Mouse (Mus musculus): Measurements from ENCODE around the gene Osbpl7.

The Osbpl7 gene

DNA sequence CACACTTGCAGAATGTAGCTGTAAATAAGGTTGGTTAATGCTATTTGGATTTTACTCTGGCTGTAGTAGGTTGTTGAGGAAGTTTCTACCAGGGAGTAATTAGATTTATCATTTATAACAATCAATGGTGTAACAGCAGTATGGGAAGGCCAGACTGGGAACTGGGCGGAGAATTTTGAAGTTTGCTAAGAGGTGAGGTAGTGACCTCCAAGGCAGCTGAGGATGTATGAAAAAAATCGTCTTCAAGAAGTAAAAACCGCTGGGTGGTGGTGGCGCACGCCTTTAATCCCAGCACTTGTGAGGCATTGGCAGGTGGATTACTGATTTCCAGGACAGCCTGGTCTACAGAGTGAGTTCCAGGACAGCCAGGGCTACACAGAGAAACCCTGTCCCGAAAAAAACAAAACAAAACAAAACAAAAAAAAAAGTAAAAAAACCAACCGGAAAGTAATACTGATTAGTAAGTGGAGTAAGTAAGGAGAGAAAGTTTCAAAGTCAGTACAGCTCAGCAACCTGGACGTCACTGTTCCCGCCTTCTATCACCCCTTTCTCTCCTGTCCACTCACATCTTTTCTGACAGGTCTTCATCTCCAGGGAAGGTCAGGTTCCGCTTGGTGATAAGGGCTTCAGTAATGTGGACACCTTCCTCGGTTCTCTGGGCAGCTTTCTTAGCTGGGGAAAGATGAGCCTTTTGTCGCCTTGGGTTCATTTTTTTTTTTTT lies 10.0 kb upstream of the Osbpl7 start:
- no peak for DNase-seq (ENCODE audit: low spot score)

DNA sequence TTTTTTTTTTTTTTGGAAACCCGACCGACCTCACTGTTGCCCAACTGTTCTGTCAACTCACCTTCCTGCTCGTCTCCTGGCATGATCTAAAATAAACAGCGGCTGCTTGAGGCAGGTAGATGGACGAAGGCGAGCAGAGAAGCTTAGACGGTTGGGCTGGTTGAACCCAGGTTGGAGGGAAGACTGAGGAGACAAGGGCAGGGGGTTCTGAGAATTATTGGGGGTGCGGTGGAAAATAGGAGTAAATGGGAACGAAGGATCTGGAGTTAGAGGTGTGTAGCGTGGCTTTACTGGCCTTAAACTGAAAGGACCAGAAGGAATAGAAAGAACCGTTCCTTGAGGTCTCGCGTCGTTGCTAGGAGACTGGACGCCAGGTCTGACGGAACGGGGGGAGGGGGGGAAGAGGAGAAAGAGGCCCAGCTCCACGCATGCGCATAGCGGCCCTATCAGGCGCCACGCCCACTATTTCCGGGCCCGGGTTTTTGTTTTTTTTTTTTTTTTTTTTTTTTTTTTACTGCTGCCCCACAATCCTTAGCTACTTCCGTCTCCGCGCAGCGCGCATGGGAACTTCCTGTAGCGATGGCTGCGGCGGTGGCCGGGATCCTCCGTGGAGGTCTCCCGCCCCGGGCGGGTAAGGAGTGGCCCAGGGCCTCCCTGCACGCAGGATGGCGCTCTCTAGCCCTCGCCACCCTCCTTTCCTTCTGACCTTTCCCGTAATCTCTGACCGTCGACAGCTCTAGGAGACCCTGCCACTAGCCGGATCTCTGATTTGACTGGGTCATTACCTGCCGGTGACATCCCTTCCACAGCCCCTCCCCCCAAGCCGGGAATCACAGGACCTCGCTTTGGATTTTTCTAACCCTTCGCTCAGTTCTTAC lies 9.2 kb upstream of the Osbpl7 start, which contains the start of the genes Lrrc46 and Mrpl10:
Gene Lrrc46 (minus strand): TSS at position 386 of the 878 bp plus-strand sequence.
Gene Mrpl10 (plus strand): TSS at position 539 of the 878 bp plus-strand sequence.
- DNase-seq (ENCODE audit: low spot score) = peak; percentile 88

DNA sequence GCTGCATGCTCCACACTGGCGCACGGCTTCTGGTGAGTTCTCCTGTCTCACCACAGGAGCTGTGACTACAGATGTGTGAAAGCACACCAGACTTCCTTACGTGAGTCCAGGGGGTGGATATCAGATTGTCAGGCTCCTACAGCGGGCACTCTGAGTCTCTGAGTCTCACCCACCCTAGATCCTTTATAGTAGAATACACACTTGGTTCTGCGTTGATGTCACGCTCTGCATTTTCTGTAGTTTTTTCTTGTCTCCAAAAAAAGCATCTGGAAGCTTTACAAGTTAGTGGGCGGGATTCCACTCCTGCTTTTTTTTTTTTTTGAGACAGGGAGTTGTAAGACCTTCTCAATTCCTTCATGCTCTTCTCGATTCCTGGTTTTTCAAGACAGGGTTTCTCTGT lies 5.5 kb upstream of the Osbpl7 start:
- no peak for DNase-seq (ENCODE audit: low spot score)

DNA sequence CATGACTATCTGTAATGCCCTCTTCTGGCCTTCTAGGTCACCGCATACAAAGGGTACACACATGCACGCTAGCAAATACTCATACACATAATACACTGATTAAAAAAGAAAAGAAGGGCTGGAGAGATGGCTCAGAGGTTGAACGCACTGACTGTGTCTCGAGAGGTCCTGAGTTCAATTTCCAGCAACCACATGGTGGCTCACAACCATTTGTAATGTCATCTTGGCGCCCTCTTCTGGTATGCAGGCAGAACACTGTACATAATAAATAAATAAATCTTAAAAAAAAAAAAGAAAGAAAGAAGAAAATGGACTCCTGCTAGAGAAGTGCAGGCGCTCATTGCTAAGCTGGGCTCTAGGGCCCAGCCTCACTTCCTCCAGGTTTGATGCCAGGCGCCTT lies 4.6 kb upstream of the Osbpl7 start:
- no peak for DNase-seq (ENCODE audit: low spot score)

DNA sequence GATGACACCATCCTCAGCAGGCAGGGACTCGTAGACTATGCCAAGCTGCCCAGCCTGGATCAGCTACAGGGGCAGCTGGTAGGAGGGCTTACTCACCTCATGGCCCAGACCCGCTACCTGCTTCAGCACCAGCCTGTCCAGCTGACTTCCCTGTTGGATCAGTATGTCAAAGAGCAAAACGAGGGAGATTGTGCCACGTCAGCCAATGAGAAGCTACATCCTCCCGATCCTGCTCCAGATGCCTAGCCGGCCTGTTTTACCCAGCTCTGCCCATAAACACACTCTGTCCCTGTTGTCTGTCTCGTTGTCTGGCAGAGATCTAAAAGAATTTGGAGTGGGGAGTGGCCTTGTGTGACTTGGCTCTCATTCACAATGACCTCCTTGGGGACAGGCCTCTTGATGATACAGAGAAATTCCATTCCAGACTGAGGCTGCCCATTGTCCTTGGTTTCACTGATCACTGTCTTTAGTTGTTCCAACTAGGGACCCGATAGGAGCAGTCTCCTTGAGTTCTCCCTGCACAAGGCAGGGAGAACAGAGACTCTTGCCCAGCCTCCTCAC lies 2.3 kb upstream of the Osbpl7 start:
- no peak for DNase-seq (ENCODE audit: low spot score)

DNA sequence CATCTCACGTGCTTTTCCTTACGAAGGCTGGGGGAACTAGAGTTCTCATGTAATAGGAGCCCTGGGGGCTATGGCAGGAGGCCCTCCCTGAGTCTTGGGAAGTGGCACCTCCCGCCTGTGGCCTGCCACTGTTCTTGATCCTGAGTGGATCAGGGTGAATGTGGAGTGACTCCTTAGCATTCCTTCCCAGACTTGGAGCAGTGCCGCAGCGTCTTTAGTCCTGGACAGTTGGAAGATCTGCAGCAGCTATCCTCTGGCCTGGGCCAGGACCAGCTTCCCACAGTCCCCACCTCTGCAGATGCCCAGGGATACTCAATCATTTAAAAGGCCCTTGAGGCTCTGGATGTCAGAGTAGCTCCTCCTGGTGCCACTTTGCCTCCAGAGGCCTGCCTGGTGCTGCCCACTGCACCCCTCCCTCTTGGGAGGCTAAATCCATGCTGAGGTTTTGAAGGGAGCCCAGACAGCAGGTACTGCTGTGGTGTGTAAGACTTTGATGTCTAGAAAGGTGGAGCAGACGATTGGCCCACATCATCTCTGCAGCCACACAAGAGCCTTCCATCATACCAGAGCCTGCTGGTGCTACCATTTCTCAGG lies 839 bp upstream of the Osbpl7 start:
- DNase-seq (ENCODE audit: low spot score) = no peak

DNA sequence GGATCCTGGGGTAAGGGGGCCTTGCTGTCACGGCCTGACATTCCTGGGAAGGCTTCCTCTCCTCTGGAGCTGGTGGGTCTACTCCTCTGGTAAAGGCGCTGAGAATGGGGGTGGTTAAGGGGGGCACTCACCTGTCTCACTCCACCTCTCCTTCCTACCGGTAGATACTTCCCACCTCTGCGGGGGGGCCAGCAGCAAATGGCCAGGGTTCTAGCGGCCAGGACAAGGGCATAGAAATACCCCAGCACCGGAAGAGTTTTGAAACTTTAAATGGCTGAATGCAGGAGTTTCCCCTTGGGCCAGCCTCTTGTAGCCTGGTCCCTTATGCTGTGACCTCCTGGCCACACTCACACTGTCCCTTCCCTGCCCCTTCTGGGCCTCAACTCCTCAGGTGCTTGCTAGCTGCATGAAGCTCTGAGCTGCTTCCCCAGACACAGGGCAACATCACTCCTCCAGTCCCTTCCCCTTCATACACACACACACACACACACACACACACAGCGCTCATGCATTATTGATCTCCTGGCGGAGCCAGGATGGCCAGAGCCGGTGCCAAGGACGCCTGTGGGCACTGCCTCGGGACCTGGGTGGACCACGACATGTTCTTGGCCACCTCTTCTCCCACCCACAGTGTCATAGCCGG lies 637 bp downstream of the Osbpl7 start:
- no peak for DNase-seq (ENCODE audit: low spot score)

DNA sequence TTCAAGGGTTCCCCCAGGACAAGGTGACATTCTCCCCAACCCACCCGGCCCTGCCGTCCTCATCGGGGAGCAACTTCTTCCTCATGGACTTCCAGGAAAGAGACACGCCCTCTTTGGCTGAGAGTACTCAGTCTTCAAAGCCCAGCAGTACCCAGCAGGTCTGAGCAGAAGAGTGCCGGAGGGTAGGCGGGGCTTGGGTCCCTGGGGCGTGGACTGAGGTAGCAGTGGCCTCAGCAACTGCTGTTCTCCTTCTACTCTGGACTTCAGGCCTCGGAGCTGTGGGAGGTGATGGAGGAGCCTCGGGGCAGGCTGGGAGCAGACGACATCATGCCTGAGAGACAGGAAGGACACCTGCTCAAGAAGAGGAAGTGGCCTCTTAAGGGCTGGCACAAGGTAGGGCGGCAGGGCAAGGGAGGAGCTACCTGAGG lies 1.8 kb downstream of the Osbpl7 start:
- DNase-seq (ENCODE audit: low spot score) = peak; percentile 79

DNA sequence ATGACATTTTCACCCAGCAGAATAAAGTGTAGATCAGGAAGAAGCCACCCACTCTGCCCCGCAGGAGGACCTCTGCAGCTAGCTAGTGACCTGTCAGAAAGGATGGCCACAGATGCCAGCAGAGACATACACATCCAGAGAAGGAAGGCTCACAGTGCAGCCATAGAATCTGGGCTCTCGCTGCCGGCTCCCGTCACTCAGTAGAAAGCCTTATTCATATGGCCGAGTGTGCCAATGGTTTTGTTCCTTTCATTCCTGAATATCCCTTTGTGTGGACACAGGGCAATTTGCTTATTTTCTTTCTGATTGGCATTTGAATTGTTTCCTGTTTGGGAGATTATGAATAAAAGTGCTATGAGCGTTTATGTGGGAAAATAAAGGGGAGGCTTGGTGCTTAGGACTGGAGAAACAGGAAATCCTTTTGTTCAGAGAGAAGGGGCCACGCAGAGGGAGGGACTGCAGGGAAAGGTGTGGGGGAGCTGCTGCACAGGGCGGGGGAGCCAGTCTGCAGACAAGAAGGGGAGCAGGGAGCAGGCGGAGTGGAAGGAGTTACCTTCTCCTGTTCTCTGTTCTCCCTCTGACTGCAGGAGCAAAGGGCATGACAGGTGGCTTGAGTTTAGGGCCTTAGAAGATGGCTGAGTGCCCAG lies 13.0 kb downstream of the Osbpl7 start:
- DNase-seq (ENCODE audit: low spot score) = no peak

DNA sequence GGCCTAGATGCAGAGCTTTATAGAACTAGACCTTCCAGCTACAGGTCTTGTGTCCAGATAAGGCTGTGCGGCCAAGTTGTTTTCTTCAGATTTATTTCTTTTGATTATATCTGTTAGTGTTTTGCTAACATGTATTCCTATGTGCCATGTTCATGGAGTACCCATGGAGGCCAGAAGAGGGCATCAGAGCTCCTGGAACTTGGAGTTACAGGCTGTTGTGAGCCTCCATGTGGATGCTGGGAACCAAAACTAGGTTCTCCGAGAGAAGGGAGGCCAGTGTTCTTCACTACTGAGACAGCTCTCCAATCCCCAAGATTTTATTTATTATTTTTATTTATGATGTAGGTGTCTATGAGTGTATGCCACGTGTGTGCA lies 13.5 kb downstream of the Osbpl7 start:
- DNase-seq (ENCODE audit: low spot score) = no peak

DNA sequence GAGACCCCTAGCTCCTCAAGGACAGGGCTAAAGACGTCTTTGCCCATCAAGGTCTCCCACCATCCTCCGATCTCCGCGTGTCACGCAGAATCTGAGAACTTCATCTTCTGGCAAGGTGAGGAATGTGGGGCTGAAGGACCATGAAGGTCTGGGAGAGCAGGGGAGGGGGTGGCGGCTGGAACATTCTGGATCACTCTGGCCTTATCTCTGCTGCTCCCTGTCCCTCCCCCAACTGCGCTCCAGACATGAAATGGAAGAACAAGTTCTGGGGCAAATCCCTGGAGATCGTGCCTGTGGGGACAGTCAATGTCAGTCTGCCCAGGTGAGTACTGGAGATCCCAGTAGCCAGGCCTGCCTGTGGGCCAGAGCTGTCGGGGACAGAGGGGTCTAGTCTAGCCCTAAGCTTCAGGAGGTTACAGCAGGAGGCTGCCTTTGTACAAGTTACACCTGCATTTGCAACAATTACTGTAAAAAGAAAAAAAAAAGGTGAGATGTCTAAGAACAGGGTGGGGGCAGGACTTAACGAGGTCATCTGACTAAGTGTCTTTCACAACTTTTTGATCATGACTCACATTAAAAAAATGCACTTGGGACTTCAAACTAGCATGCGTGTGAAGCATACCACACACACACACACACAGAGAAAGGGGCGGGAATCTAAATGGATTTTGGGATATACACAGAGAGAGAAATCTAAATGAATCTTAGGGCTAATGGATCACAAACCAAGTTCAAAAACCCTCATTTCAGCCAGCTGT lies 15.3 kb downstream of the Osbpl7 start:
- DNase-seq (ENCODE audit: low spot score) = peak; percentile 57

DNA sequence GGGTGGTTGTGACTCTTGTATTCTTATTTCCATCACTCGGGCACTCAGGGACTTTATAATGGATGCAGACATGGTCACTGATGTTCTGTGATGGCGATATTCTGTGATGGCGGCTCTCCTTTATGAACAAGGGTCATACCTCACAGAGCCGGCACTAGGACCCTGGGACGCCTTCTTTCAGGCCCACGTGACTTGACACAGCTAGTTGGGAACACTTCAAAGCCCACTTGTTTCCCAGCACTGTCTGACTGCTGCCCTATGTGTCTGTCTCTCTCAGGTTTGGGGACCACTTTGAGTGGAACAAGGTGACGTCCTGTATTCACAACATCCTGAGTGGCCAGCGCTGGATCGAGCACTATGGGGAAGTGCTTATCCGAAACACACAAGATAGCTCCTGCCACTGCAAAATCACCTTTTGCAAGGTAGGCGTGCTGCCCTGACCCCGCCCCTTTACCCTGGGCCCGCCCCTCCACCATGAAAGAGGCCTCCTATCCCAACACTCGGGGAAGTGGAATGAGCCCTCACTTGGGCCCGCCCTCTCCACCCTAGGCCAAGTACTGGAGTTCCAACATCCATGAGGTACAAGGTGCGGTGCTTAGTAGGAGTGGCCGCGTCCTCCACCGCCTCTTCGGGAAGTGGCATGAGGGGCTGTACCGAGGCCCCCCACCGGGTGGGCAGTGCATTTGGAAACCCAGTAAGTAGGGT lies 16.4 kb downstream of the Osbpl7 start:
- DNase-seq (ENCODE audit: low spot score) = no peak

DNA sequence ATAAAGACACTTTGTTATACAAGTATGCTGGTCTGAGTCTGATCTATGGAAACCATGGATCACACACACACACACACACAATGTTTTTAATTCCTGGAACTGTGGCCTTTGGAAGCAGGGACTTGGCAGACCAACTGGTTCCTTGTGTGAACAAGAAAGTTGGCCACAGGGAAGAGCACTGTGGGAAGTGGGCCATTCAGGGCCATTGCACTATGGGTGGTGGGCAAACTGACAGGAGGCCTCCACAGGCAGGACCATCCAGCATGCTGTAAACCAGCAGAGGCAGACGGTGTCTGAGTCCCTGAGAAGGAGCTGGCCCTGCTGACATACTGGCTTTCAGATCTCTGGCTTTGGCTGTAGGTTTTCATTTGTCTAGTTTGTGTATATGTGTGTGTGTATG lies 18.9 kb downstream of the Osbpl7 start:
- no peak for DNase-seq (ENCODE audit: low spot score)

DNA sequence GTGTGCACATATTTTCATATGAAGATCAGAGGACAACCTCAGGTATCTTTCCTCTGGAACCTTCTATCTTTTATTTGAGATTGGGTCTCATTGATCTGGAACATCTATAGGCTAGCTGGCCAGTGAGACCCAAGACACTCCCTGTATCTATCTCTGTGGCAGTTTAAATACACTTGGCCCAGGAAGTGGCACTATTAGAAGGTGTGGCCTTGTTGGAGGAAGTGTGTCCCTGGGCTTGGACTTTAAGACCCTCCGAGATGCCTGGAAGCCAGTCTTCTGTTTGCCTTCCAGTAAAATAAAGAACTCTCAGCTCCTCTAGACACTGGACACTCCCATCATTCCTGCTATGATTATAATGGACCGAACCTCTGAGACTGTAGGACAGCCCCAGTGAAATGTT lies 19.3 kb downstream of the Osbpl7 start:
- DNase-seq (ENCODE audit: low spot score) = no peak

DNA sequence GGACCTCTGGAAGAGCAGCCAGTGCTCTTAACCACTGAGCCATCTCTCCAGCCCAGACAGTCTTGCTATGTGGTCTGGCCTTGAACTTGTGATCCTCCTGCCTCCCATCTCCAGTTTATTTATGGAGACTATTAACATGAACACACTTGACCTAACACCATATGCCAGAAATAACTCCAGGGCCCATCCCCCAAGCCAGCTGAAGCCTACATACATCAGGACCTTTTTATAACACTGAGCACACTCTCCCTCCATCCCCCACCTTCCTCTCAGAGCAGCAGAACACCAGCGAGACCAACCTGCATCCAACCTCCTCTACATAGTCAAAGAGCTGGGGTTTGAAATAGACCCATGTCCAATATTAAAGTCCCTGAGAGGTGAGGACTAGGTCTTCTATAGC lies 20.7 kb downstream of the Osbpl7 start:
- DNase-seq (ENCODE audit: low spot score) = no peak

DNA sequence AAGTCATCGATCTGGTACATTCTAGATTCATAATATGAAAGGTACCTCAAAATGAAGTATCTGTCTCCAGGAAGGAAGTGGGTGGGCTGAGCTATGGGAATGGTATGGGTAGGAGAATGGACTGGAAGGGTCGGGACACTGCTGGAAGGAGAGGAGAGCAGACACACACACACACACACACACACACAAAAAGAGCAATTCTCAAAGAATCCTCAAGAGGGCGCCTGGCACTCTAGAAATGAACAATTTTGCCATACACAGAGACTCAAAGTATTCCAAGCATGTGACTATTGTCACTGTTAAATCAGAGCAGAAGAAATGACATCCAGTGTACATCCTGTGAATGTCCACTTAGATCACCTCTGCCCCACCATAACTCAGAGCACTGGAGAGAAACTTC lies 22.1 kb downstream of the Osbpl7 start:
- DNase-seq (ENCODE audit: low spot score) = peak; percentile 31

DNA sequence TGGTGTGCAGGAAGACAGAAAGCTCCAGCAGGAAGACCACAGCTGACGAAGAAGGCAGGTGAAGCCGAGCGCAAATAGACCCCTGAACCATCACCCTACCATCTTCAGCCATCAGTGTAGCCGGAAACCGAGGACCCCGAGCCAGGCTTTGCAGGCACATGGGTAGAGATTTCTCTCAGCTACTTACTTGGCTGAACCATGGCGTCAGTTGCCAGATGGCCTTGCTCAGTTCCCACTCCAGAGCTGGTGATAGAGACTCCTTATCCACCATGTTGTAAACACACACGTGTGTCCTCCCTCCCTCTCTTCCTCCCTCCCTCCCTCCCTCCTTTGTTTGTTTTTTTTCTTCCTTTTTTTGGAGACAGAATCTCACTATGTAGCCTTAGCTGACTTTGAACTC lies 23.8 kb downstream of the Osbpl7 start:
- DNase-seq (ENCODE audit: low spot score) = no peak

DNA sequence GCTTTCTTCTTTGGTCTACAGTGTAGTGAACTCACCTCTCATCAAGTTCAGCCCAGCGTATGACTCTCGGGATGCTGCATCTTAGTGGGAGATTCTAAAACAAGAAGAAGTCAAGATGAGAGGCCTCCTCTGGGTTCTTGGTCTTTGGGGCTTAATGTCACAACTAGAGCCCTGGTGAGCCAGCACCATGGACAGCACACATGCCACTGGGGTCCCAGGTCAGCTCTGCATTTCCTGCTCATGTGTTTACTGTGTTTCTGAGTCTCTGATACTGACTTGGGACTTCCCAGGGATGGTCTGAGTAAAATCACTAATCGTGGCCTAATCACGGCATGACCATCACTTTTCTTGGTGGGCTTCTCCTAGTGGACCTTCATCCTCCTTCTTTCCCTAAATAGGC lies 28.3 kb downstream of the Osbpl7 start:
- DNase-seq (ENCODE audit: low spot score) = no peak

DNA sequence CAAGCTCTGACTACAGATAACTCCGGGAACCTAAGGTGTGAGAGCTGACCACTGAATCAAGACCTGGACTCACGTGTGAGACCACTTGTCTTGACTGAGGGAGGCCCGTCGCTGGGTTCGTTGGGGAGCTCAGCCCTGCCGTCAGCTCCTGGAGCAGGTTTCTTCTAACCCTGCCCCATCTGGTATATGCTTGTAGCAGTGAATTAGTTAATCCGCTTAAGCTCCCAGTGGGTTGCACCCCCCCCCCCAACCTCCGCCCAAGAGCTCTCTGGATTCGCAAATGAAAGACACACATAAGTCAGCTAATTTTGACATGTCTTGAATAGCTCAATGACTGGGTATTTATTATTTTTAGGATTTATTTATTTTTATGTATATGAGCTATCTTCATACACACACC lies 29.9 kb downstream of the Osbpl7 start:
- no peak for DNase-seq (ENCODE audit: low spot score)

DNA sequence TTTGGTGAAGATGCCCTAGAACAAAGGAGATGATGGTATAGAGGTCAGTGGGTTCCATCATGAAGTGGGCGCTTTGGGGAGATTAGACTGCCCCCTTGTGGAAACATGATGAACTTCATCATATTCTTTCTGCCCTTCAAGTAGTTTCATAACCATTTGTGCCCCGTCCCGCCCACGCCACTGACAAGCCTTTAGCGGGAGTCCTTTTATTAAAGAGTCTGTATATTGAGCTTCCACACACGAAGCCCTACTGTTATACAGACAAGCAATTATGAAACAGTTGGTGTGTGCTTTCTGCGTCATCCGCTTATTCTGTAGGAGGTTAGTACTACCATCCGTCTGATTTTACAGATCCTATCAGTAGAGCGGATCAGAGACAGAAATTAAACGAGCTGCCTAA lies 32.5 kb downstream of the Osbpl7 start:
- DNase-seq (ENCODE audit: low spot score) = peak; percentile 67

Measured in lung, postnatal 25 days (tissue).